Mouse (Mus musculus) CH12.LX (cell line): ENCODE results near the gene Rims1.

Experiments
- BHLHE40 ChIP-seq: IDR thresholded peaks from 2 replicates; pipeline ENCODE4 v1.6.1; 2011; ENCODE audit warnings: mild to moderate bottlenecking, low read depth, low read length, improper control_type of control experiment
- CHD2 ChIP-seq: IDR thresholded peaks from 2 replicates; pipeline ENCODE4 v1.6.1; 2011; ENCODE audit warnings: low read length, improper control_type of control experiment
- CTCF ChIP-seq, 2 experiments: IDR thresholded peaks in 1 of 2; conservative IDR thresholded peaks in 1 of 2; 2 replicates each; pipeline ENCODE4 v1.5.1; 2011 to 2012; ENCODE audit warnings: low read depth in 2 of 2, low read length in 2 of 2, improper control_type of control experiment in 1 of 2, inconsistent platforms in 1 of 2, mild to moderate bottlenecking in 1 of 2, moderate library complexity in 1 of 2
- EP300 ChIP-seq: IDR thresholded peaks from 2 replicates; pipeline ENCODE4 v1.6.1; 2011; ENCODE audit warnings: low read length, improper control_type of control experiment
- MAFK ChIP-seq: IDR thresholded peaks from 2 replicates; pipeline ENCODE4 v1.6.1; 2011; ENCODE audit warnings: low read length, improper control_type of control experiment; ENCODE audit not compliant: insufficient replicate concordance
- POLR2A ChIP-seq: IDR thresholded peaks from 2 replicates; pipeline ENCODE4 v1.6.1; 2011; ENCODE audit warnings: low read depth, mild to moderate bottlenecking, improper control_type of control experiment, low read length
- USF1 ChIP-seq: IDR thresholded peaks from 2 replicates; pipeline ENCODE4 v1.6.1; 2014; ENCODE audit warnings: low read depth, mild to moderate bottlenecking, inconsistent platforms, low read length, improper control_type of control experiment
- ZNF384 ChIP-seq: IDR thresholded peaks from 2 replicates; pipeline ENCODE4 v1.6.1; 2012; ENCODE audit warnings: low read depth, low read length, improper control_type of control experiment, inconsistent platforms

DNA sequence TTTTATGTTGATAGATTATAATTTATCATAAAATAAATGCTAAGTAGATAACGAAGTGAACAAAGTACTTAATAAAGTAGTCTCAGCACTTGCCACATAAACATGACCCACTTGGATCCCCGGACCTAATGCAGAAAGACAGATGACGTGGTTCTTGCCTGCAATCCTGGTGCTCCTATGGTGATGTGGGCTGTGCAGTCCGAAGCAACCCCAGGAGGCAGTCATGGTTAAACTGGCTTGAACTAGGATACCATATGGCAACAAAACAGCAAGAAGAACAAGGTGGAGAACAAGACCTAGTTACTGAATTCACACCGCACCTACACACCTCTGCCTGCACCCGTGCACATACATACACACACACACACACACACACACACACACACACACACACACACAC is 173.8 kb downstream of the Rims1 start:
- TF ChIP-seq MAFK (no peak), BHLHE40 (no peak), EP300 (no peak), ZNF384 (no peak), POLR2A (no peak), USF1 (no peak), CTCF (conservative IDR thresholded peaks at IDR 0.05 in 1 of 2, IDR thresholded peaks at IDR 0.05 in 1 of 2; ENCODE audit: low read depth in 2 of 2, low read length in 2 of 2) (no peak), CHD2 (no peak)
